Mouse (Mus musculus) C2C12 (cell line): Measurements from ENCODE around the gene Cox4i2.

Experiments used
- CEBPB ChIP-seq: IDR thresholded peaks from one replicate; pipeline ENCODE4 v1.6.1; 2011; ENCODE audit warnings: low read depth, mild to moderate bottlenecking, control low read depth, moderate library complexity
- CTCF ChIP-seq: IDR thresholded peaks from one replicate; pipeline ENCODE4 v1.5.1; 2011; ENCODE audit not compliant: control insufficient read depth, insufficient read depth, insufficient read length
- MAX ChIP-seq: IDR thresholded peaks from one replicate; pipeline ENCODE4 v1.6.1; 2011; ENCODE audit warnings: mild to moderate bottlenecking, control low read depth
- USF1 ChIP-seq: IDR thresholded peaks from one replicate; pipeline ENCODE4 v1.6.1; 2011; ENCODE audit warnings: low read depth, mild to moderate bottlenecking, control low read depth, moderate library complexity

GRCm38 (mm10) chr2:152739031-152739841 is 14.7 kb upstream of the Cox4i2 start:
- TF ChIP-seq CTCF (no peak), CEBPB (peak; percentile 9), MAX (peak; percentile 53), USF1 (no peak)
